Mouse (Mus musculus) liver, adult (tissue): ENCODE data around the gene H2-Ke6.

Experiments used
- GATA4 ChIP-seq: IDR thresholded peaks from 2 replicates; pipeline ENCODE4 v1.6.1; 2014; ENCODE audit warnings: mild to moderate bottlenecking, low read length; ENCODE audit not compliant: insufficient replicate concordance

H2-Ke6 gene

GRCm38 (mm10) chr17:34022987-34023386, 4.9 kb downstream of the H2-Ke6 start:
- TF ChIP-seq GATA4, result no peak

GRCm38 (mm10) chr17:34022414-34022783, 5.5 kb downstream of the H2-Ke6 start:
- no peak for TF ChIP-seq GATA4

GRCm38 (mm10) chr17:34021539-34022413, 6.1 kb downstream of the H2-Ke6 start:
- no peak for TF ChIP-seq GATA4

GRCm38 (mm10) chr17:34013436-34013835, 14.4 kb downstream of the H2-Ke6 start:
- TF ChIP-seq GATA4, result no peak

- TF ChIP-seq GATA4, result no peak
Measured at GRCm38 (mm10) chr17:34010156-34010555, 17.7 kb downstream of the H2-Ke6 start.

GRCm38 (mm10) chr17:34006570-34006969, 21.3 kb downstream of the H2-Ke6 start:
- TF ChIP-seq GATA4, result no peak

GRCm38 (mm10) chr17:34003426-34003825, 24.4 kb downstream of the H2-Ke6 start:
- TF ChIP-seq GATA4, result no peak

- peak; percentile 34; the same call in 1 of the 2 replicates for TF ChIP-seq GATA4
Measured at GRCm38 (mm10) chr17:34000150-34000537, 27.7 kb downstream of the H2-Ke6 start, which contains the start of gene H2-K1. Gene H2-K1 (minus strand): TSS chr17:34000347.

GRCm38 (mm10) chr17:33999341-34000149, 28.3 kb downstream of the H2-Ke6 start:
- no peak for TF ChIP-seq GATA4

GRCm38 (mm10) chr17:33995651-33996050, 32.2 kb downstream of the H2-Ke6 start:
- no peak for TF ChIP-seq GATA4

GRCm38 (mm10) chr17:33994959-33995358, 32.9 kb downstream of the H2-Ke6 start:
- no peak for TF ChIP-seq GATA4

GRCm38 (mm10) chr17:33991788-33992664, 35.8 kb downstream of the H2-Ke6 start:
- no peak for TF ChIP-seq GATA4

GRCm38 (mm10) chr17:33980181-33981035, 47.5 kb downstream of the H2-Ke6 start:
- TF ChIP-seq GATA4, result no peak

- TF ChIP-seq GATA4, result peak; percentile 97
Measured at GRCm38 (mm10) chr17:33979512-33980050, 48.3 kb downstream of the H2-Ke6 start.
